Mouse (Mus musculus) MEL (cell line): ENCODE results near the gene Htr3b.

Source experiments
- CHD1 ChIP-seq: IDR thresholded peaks from 2 replicates; pipeline ENCODE4 v1.6.1; 2012; ENCODE audit warnings: low read depth, mild to moderate bottlenecking, inconsistent platforms, low read length, improper control_type of control experiment
- CTCF ChIP-seq, 3 experiments: IDR thresholded peaks in 2 of 3; conservative IDR thresholded peaks in 1 of 3; 2 replicates each; pipeline ENCODE4 v1.5.1; 2011 to 2012; ENCODE audit warnings: low read length in 3 of 3, low read depth in 2 of 3, mild to moderate bottlenecking in 2 of 3, improper control_type of control experiment in 1 of 3, inconsistent platforms in 1 of 3, mixed read lengths in 1 of 3, moderate library complexity in 1 of 3; ENCODE audit not compliant: control insufficient read depth in 1 of 3, insufficient read depth in 1 of 3, poor library complexity in 1 of 3, severe bottlenecking in 1 of 3
- KAT2A ChIP-seq: conservative IDR thresholded peaks from 2 replicates; pipeline ENCODE4 v1.6.1; 2012; ENCODE audit warnings: low read depth, low read length, improper control_type of control experiment, inconsistent platforms
- POLR2A ChIP-seq, 2 experiments: IDR thresholded peaks; 2 replicates each; pipeline ENCODE4 v1.6.1; 2011 to 2012; ENCODE audit warnings: low read length in 2 of 2, mild to moderate bottlenecking in 2 of 2, control low read depth in 1 of 2, improper control_type of control experiment in 1 of 2, low read depth in 1 of 2, moderate library complexity in 1 of 2; ENCODE audit not compliant: control insufficient read depth in 1 of 2, insufficient read depth in 1 of 2, poor library complexity in 1 of 2
- POLR2AphosphoS2 ChIP-seq: IDR thresholded peaks from 2 replicates; pipeline ENCODE4 v1.6.1; 2011; ENCODE audit warnings: low read length, improper control_type of control experiment
- USF1 ChIP-seq: IDR thresholded peaks from 2 replicates; pipeline ENCODE4 v1.6.1; 2014; ENCODE audit warnings: low read depth, mild to moderate bottlenecking, inconsistent platforms, low read length, improper control_type of control experiment, moderate library complexity
- ZMIZ1 ChIP-seq: IDR thresholded peaks from 2 replicates; pipeline ENCODE4 v1.6.1; 2012; ENCODE audit warnings: low read depth, mild to moderate bottlenecking, inconsistent platforms, low read length, improper control_type of control experiment, moderate library complexity

DNA sequence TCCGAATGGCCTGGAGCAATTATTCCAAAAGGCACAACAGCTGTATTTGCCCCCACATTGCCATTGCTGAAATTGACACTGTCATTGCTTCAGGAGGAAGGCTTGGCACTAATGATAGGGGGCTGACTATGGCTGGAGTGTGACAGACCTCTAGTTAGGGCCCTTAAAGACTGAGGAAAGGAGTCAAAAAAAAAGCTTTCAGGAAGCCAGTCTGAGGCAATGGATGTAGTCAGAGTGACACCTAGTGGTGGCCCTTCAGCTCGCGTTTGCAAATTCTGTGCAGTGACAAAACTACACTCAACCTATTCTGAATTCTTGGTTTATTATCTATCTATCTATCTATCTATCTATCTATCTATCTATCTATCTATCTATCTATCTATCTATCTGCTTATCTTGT lies 7.7 kb upstream of the Htr3b start:
- TF ChIP-seq CTCF (IDR thresholded peaks at IDR 0.05 in 2 of 3, conservative IDR thresholded peaks at IDR 0.05 in 1 of 3; ENCODE audit: control insufficient read depth in 1 of 3, insufficient read depth in 1 of 3, low read depth in 2 of 3, low read length in 3 of 3, poor library complexity in 1 of 3, severe bottlenecking in 1 of 3) (peak; percentile 59 to 71 (median 67)), POLR2A (IDR thresholded peaks at IDR 0.05; ENCODE audit: control insufficient read depth in 1 of 2, insufficient read depth in 1 of 2, low read depth in 1 of 2, low read length in 2 of 2, poor library complexity in 1 of 2) (no peak), USF1 (no peak), KAT2A (no peak), CHD1 (no peak), ZMIZ1 (no peak), POLR2AphosphoS2 (no peak)
